Mouse (Mus musculus) bone marrow macrophage, adult 2 months (primary cell): ENCODE measurements around the gene Arhgef3.

Experiments
- CTCF ChIP-seq: IDR thresholded peaks from 2 replicates; pipeline ENCODE4 v1.5.1; 2012; ENCODE audit warnings: low read depth, mild to moderate bottlenecking, low read length, moderate library complexity
- POLR2A ChIP-seq: IDR thresholded peaks from 2 replicates; pipeline ENCODE4 v1.6.1; 2012; ENCODE audit warnings: mild to moderate bottlenecking, low read depth, low read length, borderline replicate concordance

DNA sequence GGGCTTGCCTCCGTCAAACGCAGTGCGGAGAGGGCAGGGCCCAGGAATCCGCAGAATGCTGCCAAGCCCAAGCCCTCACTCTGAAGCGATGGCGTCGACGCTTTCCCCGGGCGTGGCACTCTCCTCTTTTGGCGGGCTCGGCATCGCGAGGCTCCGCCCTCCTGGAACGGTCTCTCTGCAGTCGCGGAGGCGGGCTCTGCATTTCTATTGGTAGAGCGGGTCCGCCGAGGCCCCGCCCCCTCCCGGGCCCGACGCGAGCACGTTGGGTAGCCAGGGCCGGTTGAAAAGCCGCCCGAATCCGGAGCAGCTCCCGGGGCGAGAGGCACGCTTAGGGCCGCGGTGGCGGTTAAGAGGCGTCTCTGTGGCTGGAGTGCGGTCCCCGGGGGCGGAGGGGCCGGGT, 313.9 kb downstream of the Arhgef3 start, which contains the start of gene Fam208a:
- no peak for TF ChIP-seq POLR2A
- no peak for TF ChIP-seq CTCF
